Mouse (Mus musculus) frontal cortex, postnatal 36 days (tissue): ENCODE measurements around the gene Hist1h4i.
"Not testable (repeated sequence)": the region's sequence is repeated elsewhere in the genome, so short reads cannot be mapped to it uniquely, and the experiment has no call there.

ENCODE experiments used
- DNase-seq, 2 experiments: peaks; one replicate each; pipeline ENCODE4 v3.0.0; 2022; ENCODE audit warnings: low spot score in 2 of 2

The Hist1h4i gene

GRCm38 (mm10) chr13:22041142-22041536, at the start of gene Hist1h4i:
TSS of gene Hist1h4i (minus strand) at chr13:22041362.
- peak; percentile 99 for DNase-seq

DNA sequence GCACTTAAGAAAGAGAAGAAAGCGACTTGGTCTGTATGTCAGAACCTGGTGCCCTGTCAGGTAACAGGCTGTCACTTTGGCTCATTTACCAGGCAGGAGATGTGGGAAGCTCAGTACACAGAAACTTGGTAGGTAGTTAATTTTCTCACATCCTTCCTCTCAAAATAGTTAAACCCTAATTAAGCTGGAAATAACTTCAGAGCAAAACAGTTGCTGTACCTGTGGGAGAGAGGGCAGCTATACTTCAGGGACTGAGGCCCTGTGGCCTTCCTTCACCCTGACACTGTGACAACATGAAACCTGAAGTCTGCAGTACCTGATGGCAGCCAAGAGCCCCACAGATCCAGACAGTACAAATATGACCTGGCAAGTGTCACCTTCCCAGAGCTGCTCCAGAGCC, 43.0 kb upstream of the Hist1h4i start, which contains the start of gene Vmn1r188:
Gene Vmn1r188, plus strand, starts transcription at position 301 of the 400 bp plus-strand sequence.
- DNase-seq, result not testable (repeated sequence)

DNA sequence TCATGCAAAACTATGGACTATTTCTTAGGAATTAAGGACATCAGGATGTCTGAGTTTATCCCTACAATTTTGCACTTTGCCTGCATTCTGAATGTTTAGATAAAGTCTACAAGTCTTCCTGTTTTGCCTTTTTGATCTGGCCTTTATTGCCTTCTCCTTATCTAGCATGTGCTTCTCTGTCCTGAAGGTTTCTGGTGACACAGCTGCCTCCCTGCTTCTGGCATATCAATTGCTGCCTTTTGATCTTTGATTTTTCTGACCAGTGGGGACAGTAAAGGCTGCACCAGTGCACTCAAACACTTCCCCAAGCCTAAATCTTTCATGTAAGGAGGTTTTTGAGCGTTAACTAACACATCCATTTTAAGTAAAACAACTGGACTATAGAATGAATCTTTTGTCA, 22.3 kb upstream of the Hist1h4i start:
- DNase-seq, result no peak

DNA sequence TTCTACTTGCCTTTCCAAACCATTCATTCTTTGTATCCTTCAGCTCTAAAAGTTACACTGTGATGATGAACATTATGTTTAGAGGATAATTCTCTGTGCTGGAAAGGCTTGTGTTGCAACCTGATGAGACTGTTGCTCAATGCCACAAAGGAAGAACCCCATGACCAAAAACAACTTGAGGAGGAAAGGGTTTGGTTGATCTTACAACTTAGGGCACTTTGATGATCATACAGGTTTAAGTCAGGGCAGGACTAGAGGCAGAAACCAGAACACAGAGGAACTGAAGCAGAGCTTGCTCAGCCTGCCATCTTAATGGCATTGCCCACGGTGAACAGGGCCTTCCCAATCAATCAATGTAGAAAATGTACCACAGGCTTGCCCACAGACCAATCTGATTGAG, 20.3 kb upstream of the Hist1h4i start:
- DNase-seq, result no peak

DNA sequence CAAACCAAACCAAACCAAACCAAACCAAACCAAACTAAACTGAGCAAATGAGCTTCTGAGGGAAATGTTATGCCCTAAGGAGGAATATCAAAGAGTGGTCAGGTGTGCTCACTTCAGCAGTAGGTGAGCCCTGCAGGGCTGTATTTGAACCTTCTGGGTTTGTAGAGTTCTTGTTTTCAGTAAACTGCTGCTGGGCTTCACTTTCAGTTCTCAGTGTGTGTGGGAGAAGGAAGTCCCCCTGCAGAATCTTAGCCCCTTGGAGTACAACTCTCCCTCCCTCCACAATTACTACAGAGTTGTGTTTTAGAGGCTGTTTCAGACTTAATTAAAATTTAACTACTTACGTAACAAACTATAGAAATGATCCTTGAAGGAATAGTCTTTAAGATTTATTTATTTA, 12.6 kb upstream of the Hist1h4i start:
- DNase-seq, result no peak

- no peak for DNase-seq
Observed at GRCm38 (mm10) chr13:22051523-22051859, 10.3 kb upstream of the Hist1h4i start.

GRCm38 (mm10) chr13:22050591-22051522, 9.7 kb upstream of the Hist1h4i start:
- peak; percentile 93 to 95 for DNase-seq

GRCm38 (mm10) chr13:22049737-22050440, 8.7 kb upstream of the Hist1h4i start:
- DNase-seq, result no peak

GRCm38 (mm10) chr13:22049041-22049440, 7.9 kb upstream of the Hist1h4i start:
- DNase-seq, result no peak

DNA sequence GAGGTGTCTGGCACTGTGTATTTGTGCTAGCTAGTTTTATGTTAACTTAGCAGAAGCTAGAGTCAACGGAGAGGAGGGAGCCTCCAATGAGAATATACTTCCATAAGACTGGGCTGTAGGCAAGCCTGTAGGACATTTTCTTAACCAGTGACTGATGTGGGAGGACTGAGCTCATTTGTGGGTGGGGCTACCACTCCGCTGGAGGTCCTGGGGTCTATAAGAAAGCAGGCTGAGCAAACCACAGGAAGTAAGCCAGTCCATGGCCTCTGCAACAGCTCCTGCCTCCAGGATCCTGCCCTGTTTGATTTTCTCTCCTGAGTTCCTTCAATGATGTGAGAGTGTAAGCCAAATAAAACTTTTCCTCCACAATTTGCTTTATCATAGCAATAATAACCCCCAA, 4.1 kb upstream of the Hist1h4i start:
- DNase-seq, result no peak

DNA sequence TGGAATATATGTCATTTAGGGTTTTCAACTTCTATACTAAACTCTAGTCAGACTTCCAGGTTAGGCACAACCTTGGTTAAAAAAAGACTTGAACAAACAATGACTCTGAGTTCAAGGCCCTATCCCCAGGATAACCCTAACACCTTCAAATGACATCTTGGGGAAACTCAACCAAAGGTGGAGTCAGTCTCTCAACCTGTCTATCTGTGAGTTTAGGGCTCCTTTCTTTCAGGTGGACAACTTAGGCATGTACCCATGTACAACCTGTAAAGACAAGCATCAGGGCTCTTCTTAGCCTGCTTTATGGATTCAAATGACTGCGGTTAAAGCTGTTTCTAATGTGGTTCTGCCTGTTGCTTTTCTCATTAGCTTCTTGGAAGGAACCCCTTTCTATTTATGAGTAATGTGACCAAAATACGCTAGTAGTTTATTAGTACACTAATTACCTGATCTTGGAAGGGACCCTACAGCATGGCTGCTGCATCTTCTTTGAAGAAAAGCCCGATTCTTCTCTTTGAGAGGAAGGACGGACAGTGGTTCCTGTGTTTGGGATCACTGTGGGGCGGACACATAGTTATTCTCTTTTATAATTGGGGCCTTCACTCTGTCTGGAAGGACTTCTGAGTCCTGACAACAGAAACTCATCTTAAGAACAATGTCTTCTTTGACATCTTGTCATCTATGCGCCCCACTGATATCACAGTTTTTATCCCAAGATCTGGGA, 3.4 kb upstream of the Hist1h4i start:
- DNase-seq, result no peak

- DNase-seq, result no peak
Observed at GRCm38 (mm10) chr13:22043503-22044431, 2.6 kb upstream of the Hist1h4i start.

DNA sequence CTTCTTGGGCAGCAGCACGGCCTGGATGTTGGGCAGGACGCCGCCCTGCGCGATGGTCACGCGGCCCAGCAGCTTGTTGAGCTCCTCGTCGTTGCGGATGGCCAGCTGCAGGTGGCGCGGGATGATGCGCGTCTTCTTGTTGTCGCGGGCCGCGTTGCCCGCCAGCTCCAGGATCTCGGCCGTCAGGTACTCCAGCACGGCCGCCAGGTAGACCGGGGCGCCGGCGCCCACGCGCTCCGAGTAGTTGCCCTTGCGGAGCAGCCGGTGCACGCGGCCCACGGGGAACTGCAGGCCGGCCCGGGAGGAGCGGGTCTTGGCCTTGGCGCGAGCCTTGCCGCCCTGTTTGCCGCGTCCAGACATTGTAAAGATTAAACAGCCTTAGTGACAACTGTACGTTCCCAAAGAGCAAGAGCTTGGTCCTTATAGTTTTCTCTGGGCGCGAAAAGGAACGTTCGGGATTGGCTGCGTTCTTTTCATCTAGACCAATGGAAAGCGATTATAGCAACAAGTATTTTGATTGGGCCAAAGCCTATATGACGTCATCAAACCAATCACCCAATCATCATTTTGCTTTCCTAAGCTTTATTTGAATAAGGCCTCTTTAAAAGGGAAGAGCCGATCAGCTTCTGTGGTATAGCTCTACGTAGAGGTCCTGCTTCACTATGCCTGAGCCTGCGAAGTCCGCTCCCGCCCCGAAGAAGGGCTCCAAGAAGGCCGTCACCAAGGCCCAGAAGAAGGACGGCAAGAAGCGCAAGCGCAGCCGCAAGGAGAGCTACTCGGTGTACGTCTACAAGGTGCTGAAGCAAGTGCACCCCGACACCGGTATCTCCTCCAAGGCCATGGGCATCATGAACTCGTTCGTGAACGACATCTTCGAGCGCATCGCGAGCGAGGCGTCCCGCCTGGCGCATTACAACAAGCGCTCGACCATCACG, 1.7 kb upstream of the Hist1h4i start, which contains the start of the genes Hist1h2ag and Hist1h2bj:
Gene Hist1h2ag, minus strand, starts transcription at position 377 of the 935 bp plus-strand sequence.
Gene Hist1h2bj, plus strand, starts transcription at position 647 of the 935 bp plus-strand sequence.
- peak; percentile 88 to 97 for DNase-seq

DNA sequence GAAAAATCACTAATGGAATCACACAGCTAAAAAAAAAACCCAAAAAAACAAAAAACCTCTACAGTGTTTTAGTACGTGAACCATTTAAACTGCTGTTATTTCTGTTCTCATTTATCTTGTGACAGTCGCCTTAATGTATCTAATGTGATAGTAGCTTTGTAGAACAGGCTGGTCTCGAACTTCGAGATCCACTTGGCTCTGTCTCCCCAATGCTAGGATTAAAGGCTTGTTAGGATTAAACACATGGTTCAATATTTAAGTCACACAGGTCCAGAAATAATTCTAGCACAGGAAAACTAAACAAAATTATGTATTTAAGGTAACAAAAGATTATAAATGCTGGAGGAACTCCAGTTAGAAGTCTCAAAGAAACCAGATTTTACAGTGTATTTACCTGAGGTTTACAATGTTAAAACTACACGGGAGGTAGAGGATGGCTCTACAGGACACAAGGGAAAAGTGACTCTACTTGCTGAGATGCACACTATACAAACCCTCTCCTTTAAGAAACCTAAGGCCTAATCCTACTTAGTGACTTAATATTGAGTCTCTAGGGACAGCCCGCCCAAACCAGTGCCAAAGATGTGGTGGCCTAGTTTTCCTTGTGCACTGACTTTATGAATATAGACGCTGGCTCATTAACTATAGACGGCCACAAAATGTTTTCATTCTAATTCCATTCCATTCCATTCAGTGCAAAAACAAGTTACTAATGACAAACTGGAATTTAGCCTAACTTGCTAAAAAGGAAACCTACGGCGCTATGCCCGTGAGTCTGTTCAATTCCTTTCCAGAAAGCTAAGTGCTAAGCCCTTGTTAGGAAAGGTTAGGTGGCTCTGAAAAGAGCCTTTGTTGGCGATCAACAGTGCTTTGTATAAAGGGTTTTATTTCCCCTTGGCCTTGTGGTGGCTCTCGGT, 747 bp upstream of the Hist1h4i start:
- DNase-seq, result no peak

DNA sequence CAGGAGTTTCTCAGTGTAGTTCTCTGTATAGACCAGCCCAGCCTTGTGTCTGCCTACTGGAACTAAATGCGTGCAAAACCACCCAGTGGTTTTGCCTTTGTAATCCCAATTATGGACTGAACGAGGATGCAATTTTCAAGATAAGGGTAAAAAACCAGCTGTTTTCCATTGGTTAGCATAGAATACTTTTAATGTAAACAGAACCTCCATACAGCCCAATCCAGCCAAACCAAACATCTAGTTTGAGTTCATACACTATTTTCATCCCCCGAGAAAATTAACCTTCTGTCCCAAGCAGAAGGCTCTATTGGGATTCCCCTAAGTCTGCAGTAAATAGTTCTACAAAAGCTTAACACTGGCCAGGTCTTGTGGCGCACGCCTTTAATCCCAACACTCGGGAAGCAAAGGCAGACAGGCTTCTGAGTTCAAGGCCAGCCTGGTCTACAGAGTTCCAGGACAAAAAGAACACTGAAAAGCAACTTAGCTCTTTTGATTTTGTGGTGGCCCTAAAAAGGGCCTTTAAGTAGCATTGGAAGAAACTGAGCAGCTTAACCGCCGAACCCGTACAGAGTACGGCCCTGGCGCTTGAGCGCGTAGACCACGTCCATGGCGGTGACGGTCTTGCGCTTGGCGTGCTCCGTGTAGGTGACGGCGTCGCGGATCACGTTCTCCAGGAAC, 559 bp downstream of the Hist1h4i start:
- no peak for DNase-seq

GRCm38 (mm10) chr13:22039951-22040463, 1.2 kb downstream of the Hist1h4i start:
- no peak for DNase-seq

DNA sequence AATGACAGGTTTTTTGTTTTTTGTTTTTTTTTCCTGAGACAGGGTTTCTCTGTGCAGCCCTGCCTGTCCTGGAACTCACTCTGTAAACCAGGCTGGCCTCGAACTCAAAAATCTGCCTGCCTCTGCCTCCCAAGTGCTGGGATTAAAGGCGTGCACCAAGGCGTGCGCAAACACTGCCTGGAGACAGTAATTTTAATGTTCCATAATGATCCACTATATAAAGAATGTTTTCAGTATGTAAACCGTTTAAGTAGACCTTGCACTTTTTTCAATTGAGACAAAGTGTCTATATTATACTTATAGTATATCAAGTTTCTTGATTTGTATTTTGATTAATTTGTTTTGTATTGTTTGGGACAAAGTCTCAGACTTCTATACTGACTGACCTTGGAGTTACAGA, 1.8 kb downstream of the Hist1h4i start:
- DNase-seq, result no peak

- no peak for DNase-seq
Observed at GRCm38 (mm10) chr13:22037415-22037814, 3.7 kb downstream of the Hist1h4i start.
